Mouse (Mus musculus): ENCODE measurements around the gene Per2. TPM values are rescaled to one million over a fixed set of nuclear protein-coding genes. Genes with fewer than 3 reads are reported as not detected.

Per2 gene
- total and polyA plus RNA-seq, 3 experiments, result 5.3 to 17.5 (median 15.4) TPM

- H3K27me3 ChIP-seq (ENCODE audit: insufficient read depth, low read length), result no peaks in the 10 kb centered on the region; the same call in 1 of the 2 replicates
- no peak for TF ChIP-seq GATA2 (IDR thresholded peaks at IDR 0.05; ENCODE audit: borderline replicate concordance, low read depth, low read length)
- TF ChIP-seq TAL1 (conservative IDR thresholded peaks at IDR 0.05; ENCODE audit: low read depth, low read length), result no peak
- TF ChIP-seq GATA1 (IDR thresholded peaks at IDR 0.05; ENCODE audit: borderline replicate concordance, low read length), result no peak
- no peak for TF ChIP-seq CTCF (IDR thresholded peaks at IDR 0.05; ENCODE audit: low read depth, low read length)
- TF ChIP-seq POLR2AphosphoS5 (IDR thresholded peaks at IDR 0.05; ENCODE audit: insufficient replicate concordance, low read depth, low read length), result no peak
- ATAC-seq (ENCODE audit: extremely low read depth, insufficient number of reproducible peaks, low FRiP score, poor library complexity, severe bottlenecking), result no peak
- DNase-seq (ENCODE audit: low spot score), result no peak
- no peak overlapping the region for H3K4me3 ChIP-seq (ENCODE audit: low read depth, low read length)
- H3K4me1 ChIP-seq (ENCODE audit: insufficient read depth, low read depth, low read length), result 0 out of 2 replicates have a peak, but pooled peaks cover 3% of the 10 kb centered on the region
- H3K9me3 ChIP-seq (replicated peaks), result no peaks in the 10 kb centered on the region
- peaks cover 83% of the 10 kb centered on the region for H3K36me3 ChIP-seq (replicated peaks)
Observed at GRCm38 (mm10) chr1:91419862-91420600, 39.1 kb downstream of the Per2 start.

GRCm38 (mm10) chr1:91417991-91418390 is 41.1 kb downstream of the Per2 start:
- peaks cover 17% of the 10 kb centered on the region for H3K4me1 ChIP-seq (ENCODE audit: insufficient read depth, low read depth, low read length)
- peaks cover 66% of the 10 kb centered on the region for H3K36me3 ChIP-seq (replicated peaks)
- no peak overlapping the region for H3K4me3 ChIP-seq (ENCODE audit: low read depth, low read length)
- TF ChIP-seq POLR2AphosphoS5 (IDR thresholded peaks at IDR 0.05; ENCODE audit: insufficient replicate concordance, low read depth, low read length), result no peak
- no peak for TF ChIP-seq TAL1 (conservative IDR thresholded peaks at IDR 0.05; ENCODE audit: low read depth, low read length)
- no peak for TF ChIP-seq CTCF (IDR thresholded peaks at IDR 0.05; ENCODE audit: low read depth, low read length)
- TF ChIP-seq GATA1 (IDR thresholded peaks at IDR 0.05; ENCODE audit: borderline replicate concordance, low read length), result no peak
- TF ChIP-seq GATA2 (IDR thresholded peaks at IDR 0.05; ENCODE audit: borderline replicate concordance, low read depth, low read length), result no peak
- DNase-seq (ENCODE audit: low spot score), result no peak
- no peaks in the 10 kb centered on the region for H3K9me3 ChIP-seq (replicated peaks)
- no peak for ATAC-seq (ENCODE audit: extremely low read depth, insufficient number of reproducible peaks, low FRiP score, poor library complexity, severe bottlenecking)
- no peaks in the 10 kb centered on the region for H3K27me3 ChIP-seq (ENCODE audit: insufficient read depth, low read length)

DNA sequence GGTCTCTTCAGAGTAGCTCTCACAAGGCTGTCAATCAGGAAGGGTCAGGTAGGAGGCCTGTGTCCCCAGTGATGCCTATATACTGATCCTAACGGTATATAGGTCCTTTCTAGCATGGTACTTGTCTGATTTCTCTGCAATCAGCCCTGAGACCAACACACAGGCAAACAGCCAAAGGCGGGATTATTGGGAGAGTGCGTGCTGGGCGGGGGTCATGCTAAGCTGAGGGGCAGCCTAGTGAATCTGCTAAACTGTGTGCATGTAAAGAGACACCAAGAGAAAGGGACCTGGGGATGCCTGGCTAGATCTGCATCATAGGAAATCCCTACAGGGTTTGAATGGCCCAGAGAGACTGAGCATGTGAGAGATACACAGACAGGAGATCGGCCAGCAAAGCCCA is 43.8 kb downstream of the Per2 start:
- H3K27me3 ChIP-seq (ENCODE audit: insufficient read depth, low read length), result no peaks in the 10 kb centered on the region
- H3K4me3 ChIP-seq (ENCODE audit: low read depth, low read length), result no peak overlapping the region
- no peak for TF ChIP-seq TAL1 (conservative IDR thresholded peaks at IDR 0.05; ENCODE audit: low read depth, low read length)
- no peak for TF ChIP-seq CTCF (IDR thresholded peaks at IDR 0.05; ENCODE audit: low read depth, low read length)
- no peak for TF ChIP-seq POLR2AphosphoS5 (IDR thresholded peaks at IDR 0.05; ENCODE audit: insufficient replicate concordance, low read depth, low read length)
- no peak for TF ChIP-seq GATA1 (IDR thresholded peaks at IDR 0.05; ENCODE audit: borderline replicate concordance, low read length)
- TF ChIP-seq GATA2 (IDR thresholded peaks at IDR 0.05; ENCODE audit: borderline replicate concordance, low read depth, low read length), result no peak
- peaks cover 36% of the 10 kb centered on the region for H3K4me1 ChIP-seq (ENCODE audit: insufficient read depth, low read depth, low read length)
- no peak for DNase-seq (ENCODE audit: low spot score)
- ATAC-seq (ENCODE audit: extremely low read depth, insufficient number of reproducible peaks, low FRiP score, poor library complexity, severe bottlenecking), result no peak
- no peaks in the 10 kb centered on the region for H3K9me3 ChIP-seq (replicated peaks)
- peaks cover 66% of the 10 kb centered on the region for H3K36me3 ChIP-seq (replicated peaks)

GRCm38 (mm10) chr1:91414903-91415302 is 44.2 kb downstream of the Per2 start:
- Histone ChIP-seq H3K27me3 (ENCODE audit: insufficient read depth, low read length) (no peaks in the 10 kb centered on the region), H3K36me3 (replicated peaks) (peaks cover 66% of the 10 kb centered on the region), H3K4me1 (ENCODE audit: insufficient read depth, low read depth, low read length) (peaks cover 36% of the 10 kb centered on the region), H3K4me3 (ENCODE audit: low read depth, low read length) (no peak overlapping the region), H3K9me3 (replicated peaks) (no peaks in the 10 kb centered on the region)
- TF ChIP-seq GATA1 (IDR thresholded peaks at IDR 0.05; ENCODE audit: borderline replicate concordance, low read length) (no peak), CTCF (IDR thresholded peaks at IDR 0.05; ENCODE audit: low read depth, low read length) (no peak), GATA2 (IDR thresholded peaks at IDR 0.05; ENCODE audit: borderline replicate concordance, low read depth, low read length) (no peak), POLR2AphosphoS5 (IDR thresholded peaks at IDR 0.05; ENCODE audit: insufficient replicate concordance, low read depth, low read length) (no peak), TAL1 (conservative IDR thresholded peaks at IDR 0.05; ENCODE audit: low read depth, low read length) (no peak)
- no peak for DNase-seq (ENCODE audit: low spot score)
- no peak for ATAC-seq (ENCODE audit: extremely low read depth, insufficient number of reproducible peaks, low FRiP score, poor library complexity, severe bottlenecking)

DNA sequence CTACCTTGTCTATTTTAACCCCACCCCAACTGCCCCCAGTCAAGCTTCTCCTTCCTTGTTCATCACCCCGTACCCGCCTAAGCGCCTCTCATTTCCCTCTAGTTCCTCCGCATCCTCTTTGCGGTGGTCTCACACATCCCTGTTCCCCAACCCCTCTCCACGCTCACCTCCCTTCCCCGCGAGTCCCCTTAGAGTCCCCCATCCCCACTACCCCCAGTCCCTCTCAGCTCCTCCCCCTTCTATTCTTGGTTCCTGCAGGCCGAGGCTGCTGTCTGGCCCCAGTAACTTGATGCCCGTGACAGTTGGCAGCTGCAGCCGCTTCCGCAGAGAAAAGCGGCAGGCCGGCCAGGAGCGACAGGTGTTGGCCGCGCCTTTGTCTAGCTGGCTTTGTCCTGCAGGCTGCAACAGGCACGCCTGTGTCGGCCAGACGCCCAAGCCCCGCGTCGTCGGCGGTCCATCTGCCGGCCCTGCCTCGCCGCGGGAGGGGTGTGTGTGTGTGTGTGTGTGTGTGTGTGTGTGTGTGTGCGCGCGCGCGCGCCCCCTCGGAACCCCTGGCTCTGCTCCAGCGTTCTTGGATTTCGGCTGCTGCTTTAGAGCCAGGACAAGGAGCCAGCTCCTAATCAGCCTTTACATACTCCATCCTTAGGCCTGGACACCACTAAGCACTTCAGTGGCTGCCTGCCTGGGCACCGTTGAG is 45.1 kb downstream of the Per2 start, which contains the start of gene Hes6:
TSS of gene Hes6 (minus strand) at position 141 of the 697 bp plus-strand sequence.
- H3K4me3 ChIP-seq (ENCODE audit: low read depth, low read length), result peak within 1 kb of the TSS; percentile 80
- no peaks in the 10 kb centered on the region for H3K27me3 ChIP-seq (ENCODE audit: insufficient read depth, low read length)
- no peaks in the 10 kb centered on the region for H3K9me3 ChIP-seq (replicated peaks)
- H3K4me1 ChIP-seq (ENCODE audit: insufficient read depth, low read depth, low read length), result peaks cover 36% of the 10 kb centered on the region
- peaks cover 57% of the 10 kb centered on the region for H3K36me3 ChIP-seq (replicated peaks)
- TF ChIP-seq GATA2 (IDR thresholded peaks at IDR 0.05; ENCODE audit: borderline replicate concordance, low read depth, low read length), result no peak
- no peak for TF ChIP-seq TAL1 (conservative IDR thresholded peaks at IDR 0.05; ENCODE audit: low read depth, low read length)
- TF ChIP-seq GATA1 (IDR thresholded peaks at IDR 0.05; ENCODE audit: borderline replicate concordance, low read length), result no peak
- TF ChIP-seq CTCF (IDR thresholded peaks at IDR 0.05; ENCODE audit: low read depth, low read length), result no peak
- TF ChIP-seq POLR2AphosphoS5 (IDR thresholded peaks at IDR 0.05; ENCODE audit: insufficient replicate concordance, low read depth, low read length), result no peak
- DNase-seq (ENCODE audit: low spot score) (peak; percentile 77), ATAC-seq (ENCODE audit: extremely low read depth, insufficient number of reproducible peaks, low FRiP score, poor library complexity, severe bottlenecking) (no peak; the same call in 1 of the 2 replicates)

DNA sequence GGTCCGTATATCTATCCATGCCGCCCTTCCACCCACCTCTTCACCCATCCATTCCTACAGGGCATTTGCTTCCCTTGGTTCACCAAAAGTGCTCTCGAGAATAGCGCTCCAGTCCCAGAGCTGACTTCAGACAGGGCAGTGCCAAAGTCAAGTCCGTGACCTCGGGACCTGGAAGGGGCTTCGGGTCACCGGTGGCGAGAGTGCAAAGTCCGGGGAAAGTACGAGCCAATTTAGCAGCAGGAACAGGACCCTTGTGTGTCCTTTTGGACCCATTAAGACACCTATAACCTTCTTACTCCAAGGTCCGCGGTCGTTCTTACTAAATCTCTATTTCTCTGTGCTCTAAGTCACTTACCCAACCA is 45.6 kb downstream of the Per2 start:
- no peaks in the 10 kb centered on the region for H3K27me3 ChIP-seq (ENCODE audit: insufficient read depth, low read length)
- TF ChIP-seq POLR2AphosphoS5 (IDR thresholded peaks at IDR 0.05; ENCODE audit: insufficient replicate concordance, low read depth, low read length) (no peak), TAL1 (conservative IDR thresholded peaks at IDR 0.05; ENCODE audit: low read depth, low read length) (no peak), GATA1 (IDR thresholded peaks at IDR 0.05; ENCODE audit: borderline replicate concordance, low read length) (no peak), GATA2 (IDR thresholded peaks at IDR 0.05; ENCODE audit: borderline replicate concordance, low read depth, low read length) (no peak)
- no peak for DNase-seq (ENCODE audit: low spot score)
- H3K4me3 ChIP-seq (ENCODE audit: low read depth, low read length), result peak overlapping the region; percentile 80
- peaks cover 36% of the 10 kb centered on the region for H3K4me1 ChIP-seq (ENCODE audit: insufficient read depth, low read depth, low read length)
- H3K36me3 ChIP-seq (replicated peaks), result peaks cover 55% of the 10 kb centered on the region
- ATAC-seq (ENCODE audit: extremely low read depth, insufficient number of reproducible peaks, low FRiP score, poor library complexity, severe bottlenecking), result peak; percentile 15
- no peaks in the 10 kb centered on the region for H3K9me3 ChIP-seq (replicated peaks)

Measured in G1E (cell line).